Mouse (Mus musculus) heart, postnatal 0 days (tissue): ENCODE data around the gene Trim44.

Experiments
- CTCF ChIP-seq: IDR thresholded peaks from 2 replicates; pipeline ENCODE4 v1.5.1; 2016; ENCODE audit warnings: antibody characterized with exemption, control low read depth, low read depth
- EP300 ChIP-seq: IDR thresholded peaks from 2 replicates; pipeline ENCODE4 v1.6.1; 2016; ENCODE audit warnings: antibody characterized with exemption, low read depth

GRCm38 (mm10) chr2:102293181-102293580, 114.4 kb downstream of the Trim44 start:
- no peak for TF ChIP-seq EP300
- TF ChIP-seq CTCF: no peak
